Mouse (Mus musculus) ES-E14 (cell line): ENCODE results near the gene Fzd5.

Experiments used
- HCFC1 ChIP-seq: IDR thresholded peaks from 2 replicates; pipeline ENCODE4 v1.6.1; 2012; ENCODE audit warnings: low read length, inconsistent platforms, borderline replicate concordance; ENCODE audit not compliant: insufficient read depth
- ZNF384 ChIP-seq: IDR thresholded peaks from 2 replicates; pipeline ENCODE4 v1.6.1; 2012; ENCODE audit warnings: low read depth, low read length, inconsistent platforms

GRCm38 (mm10) chr1:64683039-64683438 lies 54.5 kb downstream of the Fzd5 start:
- TF ChIP-seq ZNF384 (no peak), HCFC1 (no peak)
